Mouse (Mus musculus): ENCODE measurements around the gene Gulp1. TPM values are rescaled to one million over a fixed set of nuclear protein-coding genes. Genes with fewer than 3 reads are reported as not detected.

Gulp1 gene
- total and polyA plus RNA-seq, 3 experiments: not detected

DNA sequence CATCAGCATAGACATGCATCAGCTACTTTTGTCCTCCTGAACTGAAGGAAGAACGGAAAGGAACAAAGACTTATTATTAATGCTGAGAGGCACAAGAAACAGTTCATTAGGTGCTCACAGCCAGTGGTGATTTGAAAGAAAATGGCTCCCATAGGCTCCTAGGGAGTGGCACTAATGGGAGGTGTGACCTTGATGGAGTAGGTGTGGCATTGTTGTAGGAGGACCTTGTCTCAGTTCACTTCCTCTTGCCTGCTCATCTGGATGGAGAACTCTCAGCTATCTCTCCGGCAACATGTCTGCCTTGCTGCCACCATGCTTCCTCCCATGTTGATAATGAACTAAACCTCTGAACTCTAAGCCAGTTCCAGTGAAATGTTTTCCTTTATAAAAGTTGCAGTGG, 17.0 kb downstream of the Gulp1 start:
- dilution Hi-C loops (cut with MboI; ENCODE audit: extremely low pct_ligation_motif_present, extremely low pct_unique_long_range_greater_than_20kb, low sequenced_read_pairs): no loop called here
- Histone ChIP-seq H3K9me3 (replicated peaks; ENCODE audit: low read length) (no peaks in the 10 kb centered on the region), H3K79me2 (replicated peaks; ENCODE audit: control insufficient read depth, extremely low read depth, insufficient read depth, poor library complexity, severe bottlenecking) (no peaks in the 10 kb centered on the region), H3K4me3 (replicated peaks in 1 of 3; ENCODE audit: low read depth in 2 of 3, low read length in 2 of 3, poor library complexity in 1 of 3) (no peak overlapping the region), H3K36me3 (replicated peaks in 1 of 2; ENCODE audit: control insufficient read depth in 1 of 2, insufficient read depth in 1 of 2, low read length in 1 of 2) (no peaks in the 10 kb centered on the region), H3K9ac (ENCODE audit: insufficient read depth, low read depth) (no peak overlapping the region), H3K4me2 (ENCODE audit: insufficient read depth, low read depth, poor library complexity, severe bottlenecking) (no peak overlapping the region), H3K4me1 (ENCODE audit: control insufficient read depth in 1 of 2, insufficient read depth in 2 of 2) (no peaks in the 10 kb centered on the region), H3K27me3 (replicated peaks) (no peaks in the 10 kb centered on the region), H3K27ac (ENCODE audit: insufficient read depth, low read depth) (no peak overlapping the region)
- peak; percentile 3 for DNase-seq (ENCODE audit: extremely low read depth)
- TF ChIP-seq ZKSCAN1 (IDR thresholded peaks at IDR 0.05; ENCODE audit: borderline replicate concordance, low read depth, low read length) (no peak), KAT2A (IDR thresholded peaks at IDR 0.05; ENCODE audit: insufficient replicate concordance, low read length) (no peak), NRF1 (IDR thresholded peaks at IDR 0.05; ENCODE audit: low read depth, low read length) (no peak), JUN (IDR thresholded peaks at IDR 0.05; ENCODE audit: insufficient read depth, low read depth, low read length) (no peak), HCFC1 (IDR thresholded peaks at IDR 0.05; ENCODE audit: low read depth, low read length) (no peak), RCOR1 (conservative IDR thresholded peaks at IDR 0.05; ENCODE audit: low read depth, low read length) (no peak), RAD21 (IDR thresholded peaks at IDR 0.05; ENCODE audit: low read depth, low read length) (no peak)
- in situ Hi-C loops (cut with MboI; ENCODE audit: low pct_ligation_motif_present, low pct_unique_long_range_greater_than_20kb, low sequenced_read_pairs): no loop called here

DNA sequence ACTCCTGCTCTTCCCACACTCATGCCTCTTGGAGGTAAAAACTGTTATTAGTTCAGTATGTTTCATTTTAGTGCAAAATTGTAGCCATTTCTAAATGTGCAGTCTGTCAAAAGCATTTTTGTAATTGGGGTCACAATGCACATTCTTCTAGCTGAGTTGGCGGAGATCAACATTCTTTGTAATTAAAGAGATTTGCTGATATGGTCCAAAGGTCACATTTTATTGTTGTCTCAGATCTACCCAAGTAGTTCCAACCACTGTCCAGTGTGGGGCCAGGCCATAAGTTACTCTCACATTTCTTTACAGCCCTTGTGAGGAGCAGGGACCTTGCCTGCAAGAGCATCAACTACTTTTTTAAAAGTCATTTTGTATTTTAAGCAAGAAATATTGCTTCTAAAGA, 24.7 kb downstream of the Gulp1 start:
- TF ChIP-seq ELF1 (IDR thresholded peaks at IDR 0.05; ENCODE audit: low read depth, low read length): no peak
- TF ChIP-seq ZKSCAN1 (IDR thresholded peaks at IDR 0.05; ENCODE audit: borderline replicate concordance, low read depth, low read length): no peak
- TF ChIP-seq RAD21 (IDR thresholded peaks at IDR 0.05; ENCODE audit: low read depth, low read length): no peak
- TF ChIP-seq JUND (conservative IDR thresholded peaks at IDR 0.05; ENCODE audit: low read depth, low read length): no peak
- TF ChIP-seq MXI1 (IDR thresholded peaks at IDR 0.05; ENCODE audit: low read depth, low read length): no peak
- TF ChIP-seq USF2 (conservative IDR thresholded peaks at IDR 0.05; ENCODE audit: low read depth, low read length): no peak
- TF ChIP-seq MAFK (IDR thresholded peaks at IDR 0.05; ENCODE audit: insufficient replicate concordance, low read length): no peak
- TF ChIP-seq NRF1 (IDR thresholded peaks at IDR 0.05; ENCODE audit: low read depth, low read length): no peak
- no peak for TF ChIP-seq ETS1 (conservative IDR thresholded peaks at IDR 0.05; ENCODE audit: low read depth, low read length)
- no peak for TF ChIP-seq PAX5 (IDR thresholded peaks at IDR 0.05; ENCODE audit: low read length)
- no peak for TF ChIP-seq KAT2A (IDR thresholded peaks at IDR 0.05; ENCODE audit: insufficient replicate concordance, low read length)
- no peak for TF ChIP-seq SMC3 (IDR thresholded peaks at IDR 0.05; ENCODE audit: low read depth, low read length)
- no peak for TF ChIP-seq HCFC1 (IDR thresholded peaks at IDR 0.05; ENCODE audit: low read depth, low read length)
- no peak for TF ChIP-seq UBTF (IDR thresholded peaks at IDR 0.05; ENCODE audit: low read depth, low read length)
- TF ChIP-seq GABPA (IDR thresholded peaks at IDR 0.05; ENCODE audit: insufficient replicate concordance, low read depth, low read length): no peak
- dilution Hi-C loops (cut with MboI; ENCODE audit: extremely low pct_ligation_motif_present, extremely low pct_unique_long_range_greater_than_20kb, low sequenced_read_pairs): no loop called here
- no peaks in the 10 kb centered on the region for H3K4me1 ChIP-seq (ENCODE audit: control insufficient read depth in 1 of 2, insufficient read depth in 2 of 2)
- H3K27me3 ChIP-seq (replicated peaks): no peaks in the 10 kb centered on the region
- no peak overlapping the region for H3K27ac ChIP-seq (ENCODE audit: insufficient read depth, low read depth)
- no peak overlapping the region for H3K4me2 ChIP-seq (ENCODE audit: insufficient read depth, low read depth, poor library complexity, severe bottlenecking)
- H3K36me3 ChIP-seq (replicated peaks in 1 of 2; ENCODE audit: control insufficient read depth in 1 of 2, insufficient read depth in 1 of 2, low read length in 1 of 2): no peaks in the 10 kb centered on the region
- in situ Hi-C loops (cut with MboI; ENCODE audit: low pct_ligation_motif_present, low pct_unique_long_range_greater_than_20kb, low sequenced_read_pairs): no loop called here
- DNase-seq (ENCODE audit: extremely low read depth): no peak
- no peak overlapping the region for H3K4me3 ChIP-seq (replicated peaks in 1 of 3; ENCODE audit: low read depth in 2 of 3, low read length in 2 of 3, poor library complexity in 1 of 3)
- no peaks in the 10 kb centered on the region for H3K79me2 ChIP-seq (replicated peaks; ENCODE audit: control insufficient read depth, extremely low read depth, insufficient read depth, poor library complexity, severe bottlenecking)
- no peak overlapping the region for H3K9ac ChIP-seq (ENCODE audit: insufficient read depth, low read depth)
- no peaks in the 10 kb centered on the region for H3K9me3 ChIP-seq (replicated peaks; ENCODE audit: low read length)

Data from CH12.LX (cell line).